Mouse (Mus musculus): ENCODE results near the gene B3gnt9.

DNA sequence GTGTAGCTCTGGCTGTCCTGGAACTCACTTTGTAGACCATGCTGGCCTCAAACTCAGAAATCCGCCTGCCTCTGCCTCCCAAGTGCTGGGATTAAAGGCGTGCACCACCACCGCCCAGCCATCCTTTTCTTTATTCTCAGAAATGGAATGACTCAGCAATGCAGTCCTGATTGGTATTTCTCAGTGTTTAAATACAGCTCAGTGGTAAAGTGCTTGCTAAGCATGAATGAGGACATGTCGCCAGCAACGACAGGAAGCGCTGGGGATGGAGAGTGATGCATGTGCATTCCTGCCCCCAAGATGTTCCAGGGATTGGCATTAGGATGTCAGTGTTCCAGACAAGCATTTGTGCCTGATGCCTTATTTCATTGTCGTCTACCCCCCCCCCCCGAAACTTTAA lies 48.4 kb upstream of the B3gnt9 start:
- TF ChIP-seq CTCF (IDR thresholded peaks at IDR 0.05; ENCODE audit: control insufficient read depth, insufficient read depth, low read length) (no peak), POLR2A (IDR thresholded peaks at IDR 0.05; ENCODE audit: borderline replicate concordance, control insufficient read depth, low read depth, low read length) (no peak)

Measured in bone marrow, adult 2 months (tissue).